Mouse (Mus musculus) small intestine, adult 2 months (tissue): Measurements from ENCODE around the gene Itga2. TPM values are rescaled to one million over a fixed set of nuclear protein-coding genes. Genes with fewer than 3 reads are reported as not detected.
A peak's percentile ranks its signal among the peaks of the same experiment; 100 is the strongest.

Experiments
- H3K27ac ChIP-seq: fragments of 200-500 bp; 2 replicates; pipeline ENCODE4 v1.5.1; 2012; ENCODE audit warnings: low read depth, low read length, control low read depth, inconsistent platforms; ENCODE audit not compliant: insufficient read depth
- H3K27me3 ChIP-seq: fragments of 200-500 bp; 2 replicates; pipeline ENCODE4 v1.6.1; 2012; ENCODE audit warnings: mild to moderate bottlenecking, moderate library complexity, low read length, inconsistent platforms; ENCODE audit not compliant: control insufficient read depth, insufficient read depth
- H3K36me3 ChIP-seq: fragments of 200-500 bp; 2 replicates; pipeline ENCODE4 v1.6.1; 2012; ENCODE audit warnings: mild to moderate bottlenecking, low read length, control low read depth, inconsistent platforms; ENCODE audit not compliant: control insufficient read depth, insufficient read depth
- H3K4me1 ChIP-seq: fragments of 200-500 bp; 2 replicates; pipeline ENCODE4 v1.6.1; 2012; ENCODE audit warnings: low read length, inconsistent platforms, mixed read lengths; ENCODE audit not compliant: control insufficient read depth, insufficient read depth, insufficient read length
- H3K4me3 ChIP-seq: fragments of 200-500 bp; 2 replicates; pipeline ENCODE4 v1.5.1; 2012; ENCODE audit warnings: low read depth, mild to moderate bottlenecking, control low read depth, inconsistent platforms, low read length, moderate library complexity
- CTCF ChIP-seq: fragments of 200-500 bp; IDR thresholded peaks from 2 replicates; pipeline ENCODE4 v1.5.1; 2012; ENCODE audit warnings: low read depth, mild to moderate bottlenecking, control low read depth, inconsistent platforms, low read length, moderate library complexity, mixed read lengths; ENCODE audit not compliant: insufficient replicate concordance, insufficient read length; ENCODE audit errors: extremely low read depth
- POLR2A ChIP-seq: fragments of 200-500 bp; IDR thresholded peaks from 2 replicates; pipeline ENCODE4 v1.6.1; 2012; ENCODE audit warnings: low read depth, mild to moderate bottlenecking, control low read depth, inconsistent platforms, low read length, moderate library complexity
- WGBS: fragments of 180-500 bp; shearing (Covaris S2); methylation state at CpG from one replicate; pipeline ENCODE4 v1.1.7; 2018; 5-methylcytosine and 5-hydroxymethylcytosine counted together
- polyA plus RNA-seq: library from polyadenylated mRNA; depleted of rRNA; stranded (reverse); fragments of >200 nt; gene quantifications from 2 replicates; pipeline ENCODE4 v1.2.3, GENCODE M21; 2012

The Itga2 gene
- polyA plus RNA-seq, 1 experiment, result 1.2 TPM

DNA sequence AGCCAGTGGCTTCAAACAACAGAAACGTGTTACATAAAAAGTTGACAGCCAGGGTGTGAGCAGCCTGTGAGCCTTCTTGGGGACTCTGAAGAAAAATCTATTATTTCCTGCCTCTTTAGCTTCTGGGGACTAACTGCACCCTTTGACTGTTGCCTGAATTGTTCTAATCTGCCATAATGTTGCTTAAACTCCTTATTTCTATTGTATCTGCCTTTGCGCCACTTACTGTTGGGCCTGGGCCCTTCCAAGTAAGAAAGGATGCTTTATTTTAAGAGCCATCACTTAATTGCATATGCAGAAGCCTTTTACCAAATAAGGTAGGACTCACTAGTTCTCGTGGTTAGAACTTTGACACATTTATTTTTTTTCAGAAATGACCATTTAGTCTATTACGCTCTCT is 24.0 kb downstream of the Itga2 start:
- Histone ChIP-seq H3K4me3 (no peak overlapping the region), H3K27ac (no peak overlapping the region), H3K36me3 (0 out of 2 replicates have a peak, but pooled peaks cover 2% of the 10 kb centered on the region), H3K4me1 (no peaks in the 10 kb centered on the region), H3K27me3 (no peaks in the 10 kb centered on the region)
- no peak for TF ChIP-seq POLR2A
- no peak for TF ChIP-seq CTCF
- WGBS, result 79% methylated on average over 4 of the region's 4 CpGs

DNA sequence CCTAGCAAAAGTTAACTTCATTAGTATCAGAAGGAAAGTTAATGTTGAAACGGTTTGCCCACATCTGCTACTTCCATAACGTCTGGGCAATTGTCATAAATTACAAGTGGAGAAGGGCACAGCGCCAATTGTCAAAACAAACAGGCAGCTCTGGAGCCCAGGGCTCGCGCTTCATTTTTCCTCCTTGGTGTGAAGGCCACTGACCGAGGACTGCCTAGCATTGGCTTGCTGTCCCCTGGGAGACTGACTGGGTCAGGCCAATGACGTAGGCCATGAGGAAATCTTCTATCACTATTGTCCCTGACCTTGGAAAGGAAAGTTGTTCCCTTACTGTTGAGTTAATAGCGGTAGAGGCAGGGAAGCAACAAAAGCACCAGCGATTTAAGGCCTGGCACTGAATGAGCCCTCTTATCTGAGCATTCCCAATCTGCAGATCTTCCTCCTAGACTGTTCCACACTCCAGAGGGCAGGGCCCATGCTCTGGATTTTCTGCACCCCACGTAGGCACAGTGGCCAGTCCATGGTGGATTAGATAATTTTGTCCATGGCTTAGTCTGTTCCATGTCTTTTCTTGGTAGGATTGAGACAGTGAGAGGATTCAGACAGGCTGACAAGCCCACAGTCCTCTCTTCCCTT is 35.0 kb downstream of the Itga2 start:
- TF ChIP-seq POLR2A (no peak), CTCF (no peak)
- WGBS, result 15% methylated on average over 10 of the region's 10 CpGs
- peak overlapping the region; percentile 62 for H3K27ac ChIP-seq

DNA sequence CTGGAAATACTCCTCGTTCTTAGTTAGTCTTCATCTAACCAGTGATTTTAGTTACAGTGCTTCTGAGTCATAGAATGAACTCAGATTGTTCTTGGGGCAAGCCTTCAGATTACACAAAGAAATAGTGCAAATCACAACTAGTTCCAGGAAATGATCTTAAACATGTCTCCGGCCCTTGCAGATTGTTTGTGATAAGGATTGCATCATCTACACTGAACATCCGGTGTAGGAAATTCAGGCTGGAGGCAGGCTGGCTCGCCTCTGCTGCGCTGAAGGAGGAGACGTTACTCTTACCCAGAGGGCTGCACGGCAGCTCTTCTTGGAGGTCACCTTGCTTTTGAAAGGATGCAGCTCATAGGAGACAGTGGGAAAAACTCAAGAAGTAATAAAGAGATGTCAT is 36.0 kb downstream of the Itga2 start:
- H3K4me3 ChIP-seq, result no peak overlapping the region
- TF ChIP-seq POLR2A (no peak), CTCF (no peak)
- peak overlapping the region; percentile 61; the same call in 1 of the 2 replicates for H3K27ac ChIP-seq
- 32% methylated on average over 7 of the region's 7 CpGs for WGBS
- H3K4me1 ChIP-seq, result peaks cover 11% of the 10 kb centered on the region
- H3K27me3 ChIP-seq, result no peaks in the 10 kb centered on the region
- H3K36me3 ChIP-seq, result peaks cover 2% of the 10 kb centered on the region; the same call in 1 of the 2 replicates

More for the DNA sequence above, 35.0 kb downstream of the Itga2 start:
- Histone ChIP-seq H3K27me3 (no peaks in the 10 kb centered on the region), H3K4me1 (peaks cover 11% of the 10 kb centered on the region), H3K4me3 (no peak overlapping the region), H3K36me3 (peaks cover 2% of the 10 kb centered on the region; the same call in 1 of the 2 replicates)

DNA sequence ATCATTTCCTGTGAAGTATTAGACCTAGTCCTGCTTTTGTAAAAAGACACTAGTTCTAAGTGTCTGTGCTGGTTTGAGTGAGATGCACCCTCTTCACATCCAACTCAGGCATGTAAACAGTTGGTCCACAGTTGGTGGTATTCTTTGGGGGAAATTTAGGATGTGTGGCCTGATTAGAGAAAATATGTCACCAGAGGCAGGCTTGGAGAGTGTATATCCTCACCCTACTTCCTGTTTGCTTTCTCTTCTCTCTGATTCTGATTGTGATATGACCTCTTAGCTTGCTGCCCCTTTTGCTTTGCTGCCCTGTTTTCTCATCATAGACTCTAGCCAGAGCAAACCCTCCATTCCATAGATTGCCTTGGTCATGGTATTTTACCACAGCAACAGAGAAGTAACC is 37.2 kb downstream of the Itga2 start:
- peaks cover 11% of the 10 kb centered on the region for H3K4me1 ChIP-seq
- H3K27ac ChIP-seq, result no peak overlapping the region
- no peaks in the 10 kb centered on the region for H3K36me3 ChIP-seq
- H3K27me3 ChIP-seq, result no peaks in the 10 kb centered on the region
- H3K4me3 ChIP-seq, result no peak overlapping the region
- TF ChIP-seq POLR2A (no peak), CTCF (no peak)

DNA sequence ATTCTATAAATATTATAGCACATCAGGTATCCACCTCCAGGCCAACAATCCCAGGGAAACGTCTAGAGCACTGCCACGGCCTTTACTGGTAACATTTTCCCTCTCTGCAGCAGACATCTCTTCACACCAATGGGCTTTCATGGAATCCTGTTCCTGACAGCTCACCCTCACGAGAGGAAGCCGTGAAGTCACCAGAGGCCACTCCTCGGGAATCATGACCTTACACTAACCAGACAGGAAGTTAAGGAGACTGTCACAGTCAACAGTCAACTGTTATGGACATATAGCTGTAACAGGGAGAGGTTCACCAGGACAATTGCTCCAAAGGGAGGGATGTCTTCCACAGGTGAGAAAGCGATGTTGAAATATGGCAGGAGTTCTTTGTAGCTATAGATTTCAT is 40.2 kb downstream of the Itga2 start:
- no peak overlapping the region for H3K27ac ChIP-seq
- 70% methylated on average over 6 of the region's 6 CpGs for WGBS
- TF ChIP-seq CTCF, result no peak
- no peak for TF ChIP-seq POLR2A
- H3K4me1 ChIP-seq, result peaks cover 5% of the 10 kb centered on the region
- no peak overlapping the region for H3K4me3 ChIP-seq
- H3K27me3 ChIP-seq, result no peaks in the 10 kb centered on the region
- no peaks in the 10 kb centered on the region for H3K36me3 ChIP-seq

DNA sequence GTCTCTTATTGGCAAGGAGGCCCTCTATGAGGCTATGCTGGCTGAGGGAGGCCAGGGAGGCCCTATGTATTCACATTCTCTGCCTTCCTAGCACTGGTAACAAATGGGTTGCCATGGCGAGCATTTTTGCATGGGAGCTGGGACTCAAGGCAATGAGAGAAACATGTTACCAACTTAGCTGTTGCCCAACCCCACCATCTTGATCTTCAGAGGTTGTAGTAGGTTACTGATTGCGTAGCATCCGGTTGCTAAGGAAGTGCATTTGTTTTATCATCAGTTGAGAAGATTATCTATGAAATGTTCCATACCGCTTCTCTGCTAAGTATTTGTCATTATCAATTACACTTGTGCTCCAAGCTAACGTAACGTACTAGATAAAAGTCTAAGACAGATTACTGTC is 44.2 kb downstream of the Itga2 start:
- H3K4me3 ChIP-seq, result no peak overlapping the region
- no peaks in the 10 kb centered on the region; the same call in 1 of the 2 replicates for H3K4me1 ChIP-seq
- no peaks in the 10 kb centered on the region for H3K27me3 ChIP-seq
- H3K36me3 ChIP-seq, result peaks cover 5% of the 10 kb centered on the region
- TF ChIP-seq POLR2A (no peak), CTCF (no peak)
- 0 out of 2 replicates have a peak overlapping the region, but pooled peaks have one; percentile 32 for H3K27ac ChIP-seq
- 86% methylated on average over 6 of the region's 6 CpGs for WGBS

DNA sequence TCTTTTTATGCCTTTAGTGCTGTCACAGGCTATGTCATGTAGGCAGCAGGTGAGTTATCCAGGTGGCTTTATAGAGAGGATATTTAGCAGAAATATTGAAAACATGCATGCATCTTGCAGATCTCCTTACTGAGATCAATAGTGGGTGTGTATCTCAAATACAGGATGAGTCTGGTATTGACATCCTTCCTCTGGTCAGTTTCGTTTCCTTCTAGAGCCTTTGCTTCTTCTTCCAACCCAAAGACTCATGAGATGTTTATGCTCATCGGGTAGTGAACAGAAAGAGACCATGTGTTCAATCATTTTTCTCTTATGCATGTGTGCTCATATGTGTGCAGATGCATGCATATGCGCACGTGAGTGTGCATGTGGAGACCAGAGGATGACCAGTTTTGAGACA is 44.6 kb downstream of the Itga2 start:
- Histone ChIP-seq H3K27ac (0 out of 2 replicates have a peak overlapping the region, but pooled peaks have one; percentile 32), H3K36me3 (peaks cover 5% of the 10 kb centered on the region), H3K27me3 (no peaks in the 10 kb centered on the region), H3K4me3 (no peak overlapping the region), H3K4me1 (no peaks in the 10 kb centered on the region; the same call in 1 of the 2 replicates)
- TF ChIP-seq CTCF, result no peak
- TF ChIP-seq POLR2A, result no peak
- 87% methylated on average over 4 of the region's 4 CpGs for WGBS
